Mouse (Mus musculus) liver, embryonic 14.5 days (tissue): Measurements from ENCODE around the gene 1700003E16Rik.

Source experiments
- CTCF ChIP-seq: IDR thresholded peaks from 2 replicates; pipeline ENCODE4 v1.5.1; 2016; ENCODE audit warnings: antibody characterized with exemption, low read depth, control low read depth
- EP300 ChIP-seq: IDR thresholded peaks from 2 replicates; pipeline ENCODE4 v1.6.1; 2016; ENCODE audit warnings: antibody characterized with exemption, low read depth

DNA sequence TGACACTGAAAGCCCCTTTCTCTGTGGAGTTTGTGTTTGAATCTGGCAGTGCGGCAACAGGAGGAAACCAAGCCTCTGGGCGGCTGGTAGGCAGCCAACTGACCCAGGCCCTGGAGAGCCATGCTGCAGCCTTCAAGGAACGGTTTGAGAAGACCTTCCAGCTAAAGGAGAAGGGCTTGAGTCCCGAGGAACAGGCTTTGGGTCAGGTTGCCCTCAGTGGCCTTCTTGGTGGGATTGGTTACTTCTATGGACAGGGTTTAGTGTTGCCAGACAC, 39.1 kb upstream of the 1700003E16Rik start:
- no peak for TF ChIP-seq CTCF
- no peak for TF ChIP-seq EP300
